Mouse (Mus musculus): ENCODE measurements around the gene Akap6. TPM values are rescaled to one million over a fixed set of nuclear protein-coding genes. Genes with fewer than 3 reads are reported as not detected.

Gene Akap6
- polyA plus RNA-seq, 1 experiment from 2014 or later: 0.11 TPM

DNA sequence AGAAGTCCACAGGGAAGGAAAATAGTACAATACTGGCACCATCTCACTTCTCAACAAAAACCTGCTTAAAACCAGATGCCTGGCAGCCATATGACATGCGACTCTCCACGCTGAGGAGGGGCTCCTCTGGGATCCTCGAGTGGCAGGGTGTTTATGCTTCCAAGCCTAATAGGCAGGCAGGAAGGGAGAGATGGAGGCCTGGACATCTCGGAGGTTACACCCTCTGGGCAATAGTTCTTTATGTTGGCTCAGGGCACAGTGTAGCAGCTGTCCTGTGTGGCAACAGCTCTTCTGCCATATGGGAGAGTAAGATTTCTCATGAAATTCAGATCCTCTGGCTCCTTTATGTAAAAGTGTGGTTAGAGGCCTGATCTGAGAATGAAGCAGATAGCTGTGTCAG is 24.2 kb upstream of the Akap6 start:
- ATAC-seq (replicated peaks; ENCODE audit: low FRiP score, low read depth) (no peak), DNase-seq (ENCODE audit: low spot score) (no peak)
- no peak overlapping the region for H3K9ac ChIP-seq (ENCODE audit: low read depth, low read length)
- no peak for TF ChIP-seq CTCF (IDR thresholded peaks at IDR 0.05; ENCODE audit: low read depth)
- H3K4me3 ChIP-seq (replicated peaks; ENCODE audit: low read depth, low read length): no peak overlapping the region
- H3K27me3 ChIP-seq (ENCODE audit: insufficient read depth, low read length): no peaks in the 10 kb centered on the region
- no peaks in the 10 kb centered on the region; the same call in 1 of the 2 replicates for H3K9me3 ChIP-seq (replicated peaks; ENCODE audit: low read length)
- H3K4me1 ChIP-seq (replicated peaks; ENCODE audit: insufficient read depth, low read length): 0 out of 2 replicates have a peak, but pooled peaks cover 6% of the 10 kb centered on the region
- H3K27ac ChIP-seq: no peak overlapping the region
- H3K36me3 ChIP-seq (ENCODE audit: insufficient read depth, low read length): no peaks in the 10 kb centered on the region
- 46% methylated on average over 4 of the region's 4 CpGs for WGBS
- no peak overlapping the region for H3K4me2 ChIP-seq (ENCODE audit: low read length)

DNA sequence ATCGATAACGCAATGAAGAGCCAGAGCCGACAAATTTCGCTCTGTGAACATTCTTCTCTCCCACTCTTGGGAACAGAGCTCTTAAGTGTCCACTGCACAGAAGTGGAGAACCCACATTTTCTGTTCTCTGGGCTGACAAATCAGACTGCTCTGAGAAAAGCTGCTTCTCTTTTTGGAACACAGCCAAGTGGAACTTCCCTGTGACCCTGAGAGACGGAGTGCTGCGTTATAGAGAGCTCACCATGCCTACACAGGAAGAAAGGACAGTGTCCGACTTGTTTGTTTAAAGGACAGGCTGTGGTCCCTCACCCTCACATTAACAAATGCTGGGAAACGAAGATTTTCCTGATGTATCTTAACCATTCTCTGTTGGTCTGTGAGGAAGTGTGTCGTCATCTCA is 11.8 kb upstream of the Akap6 start:
- no peak for ATAC-seq (replicated peaks; ENCODE audit: low FRiP score, low read depth)
- no peak overlapping the region for H3K4me2 ChIP-seq (ENCODE audit: low read length)
- H3K4me1 ChIP-seq (replicated peaks; ENCODE audit: insufficient read depth, low read length): no peaks in the 10 kb centered on the region
- H3K36me3 ChIP-seq (ENCODE audit: insufficient read depth, low read length): no peaks in the 10 kb centered on the region
- H3K9ac ChIP-seq (ENCODE audit: low read depth, low read length): no peak overlapping the region
- H3K4me3 ChIP-seq (replicated peaks; ENCODE audit: low read depth, low read length): no peak overlapping the region
- no peaks in the 10 kb centered on the region for H3K9me3 ChIP-seq (replicated peaks; ENCODE audit: low read length)
- no peak overlapping the region for H3K27ac ChIP-seq
- 53% methylated on average over 9 of the region's 9 CpGs for WGBS
- no peak for TF ChIP-seq CTCF (IDR thresholded peaks at IDR 0.05; ENCODE audit: low read depth)
- DNase-seq (ENCODE audit: low spot score): no peak
- no peaks in the 10 kb centered on the region for H3K27me3 ChIP-seq (ENCODE audit: insufficient read depth, low read length)

DNA sequence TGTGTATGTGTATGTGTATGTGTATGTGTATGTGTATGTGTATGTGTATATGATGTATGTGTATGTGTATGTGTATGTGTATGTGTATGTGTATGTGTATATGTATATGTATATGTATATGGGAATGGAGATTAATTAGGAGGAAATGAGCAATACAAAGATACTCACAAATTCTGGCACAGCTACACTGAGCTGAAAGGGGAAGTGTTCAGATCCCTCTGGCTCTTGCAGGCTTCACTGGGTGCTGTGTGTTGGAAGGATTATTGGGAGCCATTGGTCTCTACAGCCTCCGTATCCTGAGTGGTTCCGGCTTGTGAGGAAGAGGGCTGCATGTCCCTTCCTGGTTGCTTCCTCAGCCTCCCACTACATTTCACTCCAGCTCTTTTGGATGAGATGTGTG is 10.5 kb upstream of the Akap6 start:
- no peak overlapping the region for H3K4me3 ChIP-seq (replicated peaks; ENCODE audit: low read depth, low read length)
- H3K9me3 ChIP-seq (replicated peaks; ENCODE audit: low read length): no peaks in the 10 kb centered on the region
- WGBS: 84% methylated on average over 2 of the region's 2 CpGs
- DNase-seq (ENCODE audit: low spot score) (no peak), ATAC-seq (replicated peaks; ENCODE audit: low FRiP score, low read depth) (no peak)
- no peaks in the 10 kb centered on the region for H3K36me3 ChIP-seq (ENCODE audit: insufficient read depth, low read length)
- TF ChIP-seq CTCF (IDR thresholded peaks at IDR 0.05; ENCODE audit: low read depth): no peak
- no peak overlapping the region for H3K4me2 ChIP-seq (ENCODE audit: low read length)
- no peak overlapping the region for H3K9ac ChIP-seq (ENCODE audit: low read depth, low read length)
- H3K4me1 ChIP-seq (replicated peaks; ENCODE audit: insufficient read depth, low read length): no peaks in the 10 kb centered on the region
- no peak overlapping the region for H3K27ac ChIP-seq
- H3K27me3 ChIP-seq (ENCODE audit: insufficient read depth, low read length): no peaks in the 10 kb centered on the region

DNA sequence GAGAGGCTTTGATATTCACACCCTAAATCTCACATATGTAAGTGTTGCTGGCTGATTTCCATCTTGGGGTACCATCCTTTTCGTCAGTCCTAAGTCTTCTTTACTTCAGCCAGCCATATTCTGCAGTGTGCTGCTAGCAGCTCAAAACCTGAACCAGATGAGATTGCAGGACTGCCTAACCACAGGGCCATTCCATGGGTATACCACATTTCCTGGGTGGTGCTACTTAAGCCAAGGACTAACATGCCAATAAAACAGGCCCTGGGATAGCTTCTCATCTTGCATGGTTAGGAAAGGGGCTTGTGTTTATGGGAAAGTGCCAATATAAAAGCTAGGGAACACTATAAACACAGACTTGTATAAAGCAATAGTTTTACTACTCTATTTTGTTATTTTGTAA is 7.6 kb upstream of the Akap6 start:
- no peaks in the 10 kb centered on the region for H3K36me3 ChIP-seq (ENCODE audit: insufficient read depth, low read length)
- H3K4me2 ChIP-seq (ENCODE audit: low read length): no peak overlapping the region
- no peak for TF ChIP-seq CTCF (IDR thresholded peaks at IDR 0.05; ENCODE audit: low read depth)
- no peak for ATAC-seq (replicated peaks; ENCODE audit: low FRiP score, low read depth)
- H3K9me3 ChIP-seq (replicated peaks; ENCODE audit: low read length): no peaks in the 10 kb centered on the region
- H3K4me3 ChIP-seq (replicated peaks; ENCODE audit: low read depth, low read length): no peak overlapping the region
- no peaks in the 10 kb centered on the region for H3K27me3 ChIP-seq (ENCODE audit: insufficient read depth, low read length)
- H3K9ac ChIP-seq (ENCODE audit: low read depth, low read length): no peak overlapping the region
- DNase-seq (ENCODE audit: low spot score): no peak
- no peak overlapping the region for H3K27ac ChIP-seq
- no peaks in the 10 kb centered on the region for H3K4me1 ChIP-seq (replicated peaks; ENCODE audit: insufficient read depth, low read length)
- WGBS: 91% methylated on average over 1 of the region's 1 CpGs

DNA sequence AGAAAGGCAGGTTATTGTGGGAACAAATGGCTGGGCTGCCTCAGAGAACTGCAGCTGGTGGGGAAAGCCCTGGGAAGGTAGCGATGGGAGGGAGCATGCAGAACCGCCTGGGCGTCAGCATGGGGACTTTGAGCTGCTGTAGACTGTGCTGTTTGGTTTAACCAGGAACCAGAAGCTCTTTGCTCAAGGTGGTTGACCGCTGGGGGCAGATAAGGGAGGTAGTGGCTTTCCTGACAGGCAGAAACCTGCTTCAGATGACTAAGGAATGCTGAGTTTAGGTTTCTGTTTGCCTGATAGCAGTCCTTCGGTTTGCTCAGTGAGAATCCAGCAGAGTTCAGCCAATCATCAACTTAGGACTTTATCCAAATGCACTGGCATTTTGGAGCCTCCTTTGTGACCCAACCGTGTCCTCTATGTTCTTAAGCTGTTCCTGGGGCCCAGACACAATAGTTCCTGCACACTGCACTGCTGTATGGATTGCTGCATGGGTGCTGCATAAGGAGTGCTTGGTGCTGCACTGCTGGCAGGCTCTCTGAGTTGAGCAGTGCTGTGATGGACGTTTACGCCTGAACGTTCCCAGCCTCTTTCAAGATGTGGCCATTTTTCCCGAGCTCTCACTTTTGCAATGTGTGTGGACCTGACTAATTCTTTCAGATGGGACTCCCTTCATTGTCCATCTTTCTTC is 6.8 kb upstream of the Akap6 start:
- no peak overlapping the region for H3K9ac ChIP-seq (ENCODE audit: low read depth, low read length)
- ATAC-seq (replicated peaks; ENCODE audit: low FRiP score, low read depth): no peak
- no peak overlapping the region for H3K4me2 ChIP-seq (ENCODE audit: low read length)
- TF ChIP-seq CTCF (IDR thresholded peaks at IDR 0.05; ENCODE audit: low read depth): no peak
- no peaks in the 10 kb centered on the region for H3K27me3 ChIP-seq (ENCODE audit: insufficient read depth, low read length)
- no peaks in the 10 kb centered on the region for H3K4me1 ChIP-seq (replicated peaks; ENCODE audit: insufficient read depth, low read length)
- 48% methylated on average over 10 of the region's 10 CpGs for WGBS
- no peaks in the 10 kb centered on the region for H3K9me3 ChIP-seq (replicated peaks; ENCODE audit: low read length)
- H3K4me3 ChIP-seq (replicated peaks; ENCODE audit: low read depth, low read length): no peak overlapping the region
- no peaks in the 10 kb centered on the region for H3K36me3 ChIP-seq (ENCODE audit: insufficient read depth, low read length)
- no peak overlapping the region for H3K27ac ChIP-seq
- DNase-seq (ENCODE audit: low spot score): no peak

DNA sequence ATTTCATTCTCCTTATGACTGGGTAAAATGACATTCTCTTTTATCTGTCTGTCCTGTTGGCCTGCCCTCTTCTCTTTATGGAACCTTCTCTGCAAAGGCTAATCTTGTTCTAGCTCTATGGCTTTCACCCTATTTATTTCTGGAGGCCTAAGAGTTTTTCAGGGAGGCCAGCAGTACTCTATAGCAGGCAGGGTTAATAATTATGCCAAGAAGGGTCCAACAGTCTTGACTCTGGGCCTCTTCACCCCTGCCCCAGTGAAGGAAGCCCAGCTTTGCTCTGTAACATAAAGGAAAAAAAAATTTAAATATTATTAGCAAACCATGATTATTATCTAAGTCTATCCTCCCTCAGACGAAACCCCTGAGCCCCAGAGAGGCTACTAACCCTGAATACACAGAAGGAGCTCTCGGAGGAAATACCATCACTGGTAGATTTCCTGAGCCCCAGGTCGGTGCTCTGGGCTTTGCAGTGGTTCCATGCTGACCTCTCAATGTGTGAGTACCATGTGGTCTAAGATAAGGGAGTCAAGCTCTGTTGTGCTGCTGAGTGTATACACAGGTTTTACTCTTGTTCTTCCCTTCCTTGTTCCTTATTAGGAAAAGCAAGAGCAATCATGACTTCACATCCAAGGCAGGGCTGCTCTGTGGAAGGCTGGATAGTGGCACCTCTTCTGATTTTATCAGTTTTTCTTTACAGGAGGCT is 1.6 kb upstream of the Akap6 start:
- no peak for ATAC-seq (replicated peaks; ENCODE audit: low FRiP score, low read depth)
- WGBS: 65% methylated on average over 3 of the region's 3 CpGs
- TF ChIP-seq CTCF (IDR thresholded peaks at IDR 0.05; ENCODE audit: low read depth): no peak
- H3K36me3 ChIP-seq (ENCODE audit: insufficient read depth, low read length): no peaks in the 10 kb centered on the region
- H3K4me1 ChIP-seq (replicated peaks; ENCODE audit: insufficient read depth, low read length): peaks cover 9% of the 10 kb centered on the region; the same call in 1 of the 2 replicates
- no peaks in the 10 kb centered on the region for H3K9me3 ChIP-seq (replicated peaks; ENCODE audit: low read length)
- H3K9ac ChIP-seq (ENCODE audit: low read depth, low read length): no peak overlapping the region
- H3K27me3 ChIP-seq (ENCODE audit: insufficient read depth, low read length): no peaks in the 10 kb centered on the region
- H3K4me2 ChIP-seq (ENCODE audit: low read length): no peak overlapping the region
- no peak for DNase-seq (ENCODE audit: low spot score)
- H3K4me3 ChIP-seq (replicated peaks; ENCODE audit: low read depth, low read length): no peak overlapping the region
- H3K27ac ChIP-seq: no peak overlapping the region
